Mouse (Mus musculus): Measurements from ENCODE around the gene Cenps. TPM values are rescaled to one million over a fixed set of nuclear protein-coding genes. Genes with fewer than 3 reads are reported as not detected.

Gene Cenps
- total and polyA plus RNA-seq, 2 experiments from 2014 or later = 2.0 to 10.3 TPM

DNA sequence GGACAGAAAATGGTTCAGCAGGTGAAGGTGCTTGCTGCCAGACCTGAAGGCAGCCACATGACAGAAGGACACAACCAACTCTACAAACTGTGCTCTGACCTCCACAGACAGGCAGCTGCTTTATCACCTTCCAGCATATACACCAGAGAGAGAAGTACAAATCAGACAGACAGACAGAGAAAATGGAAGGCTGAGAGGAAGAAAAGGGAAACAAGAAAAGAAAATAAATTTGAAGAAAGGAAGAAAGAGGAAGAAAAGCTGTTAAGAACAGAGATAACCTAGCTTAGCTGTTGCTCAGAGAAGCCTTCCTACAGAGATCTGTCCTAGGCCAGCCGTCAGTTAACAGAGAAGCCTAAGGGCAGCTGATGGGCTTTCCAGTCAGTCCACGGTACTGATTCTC, 21.8 kb upstream of the Cenps start:
- Histone ChIP-seq H3K9me3 (replicated peaks; ENCODE audit: control insufficient read depth, low read length) (no peaks in the 10 kb centered on the region), H3K27me3 (ENCODE audit: control insufficient read depth, insufficient read depth, low read length) (no peaks in the 10 kb centered on the region), H3K36me3 (replicated peaks; ENCODE audit: control insufficient read depth, insufficient read depth, low read length) (peaks cover 96% of the 10 kb centered on the region), H3K27ac (ENCODE audit: low read depth) (no peak overlapping the region), H3K4me3 (ENCODE audit: low read depth, low read length) (no peak overlapping the region), H3K4me1 (ENCODE audit: control insufficient read depth, insufficient read depth) (no peaks in the 10 kb centered on the region), H3K9ac (replicated peaks; ENCODE audit: low read depth, low read length) (no peak overlapping the region), H3K4me2 (ENCODE audit: low read depth, low read length) (no peak overlapping the region)
- TF ChIP-seq EP300 (IDR thresholded peaks at IDR 0.05; ENCODE audit: low read depth) = no peak
- no peak for TF ChIP-seq CTCF (IDR thresholded peaks at IDR 0.05; ENCODE audit: low read depth)
- ATAC-seq (ENCODE audit: insufficient read depth, low read depth) = no peak
- 81% methylated on average over 2 of the region's 2 CpGs for WGBS
- DNase-seq (ENCODE audit: low spot score) = no peak

DNA sequence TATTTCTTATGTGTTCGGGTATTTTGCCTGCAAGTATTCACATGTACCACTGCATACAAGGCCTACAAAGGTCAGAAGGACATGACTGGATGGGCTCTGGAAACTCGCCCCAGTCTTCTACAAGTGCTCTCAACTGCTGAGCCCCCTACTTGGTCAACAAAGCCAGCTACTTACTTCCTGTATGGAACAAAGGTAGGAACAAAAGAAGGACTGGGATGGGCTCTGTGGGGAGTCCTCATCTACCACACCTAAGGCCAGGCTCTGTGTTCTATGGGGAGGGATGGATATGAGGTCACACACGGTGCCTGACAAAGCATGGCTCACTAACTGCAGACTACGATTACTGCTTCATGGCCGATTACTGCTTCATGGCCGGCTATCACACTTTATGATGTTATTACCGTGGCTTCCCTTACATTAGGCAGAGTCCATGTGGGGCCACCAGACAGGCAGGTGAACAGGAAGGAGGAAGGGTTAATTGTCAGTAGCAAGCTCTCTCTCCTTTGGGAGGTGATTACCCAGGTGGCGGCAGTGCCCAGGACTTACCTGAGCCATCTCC, 20.1 kb upstream of the Cenps start:
- H3K9ac ChIP-seq (replicated peaks; ENCODE audit: low read depth, low read length) = no peak overlapping the region
- WGBS = 90% methylated on average over 8 of the region's 8 CpGs
- H3K4me2 ChIP-seq (ENCODE audit: low read depth, low read length) = no peak overlapping the region
- no peak overlapping the region for H3K27ac ChIP-seq (ENCODE audit: low read depth)
- ATAC-seq (ENCODE audit: insufficient read depth, low read depth) (no peak), DNase-seq (ENCODE audit: low spot score) (no peak)
- TF ChIP-seq CTCF (IDR thresholded peaks at IDR 0.05; ENCODE audit: low read depth) = no peak
- no peak for TF ChIP-seq EP300 (IDR thresholded peaks at IDR 0.05; ENCODE audit: low read depth)
- H3K27me3 ChIP-seq (ENCODE audit: control insufficient read depth, insufficient read depth, low read length) = no peaks in the 10 kb centered on the region
- H3K4me1 ChIP-seq (ENCODE audit: control insufficient read depth, insufficient read depth) = no peaks in the 10 kb centered on the region
- no peak overlapping the region for H3K4me3 ChIP-seq (ENCODE audit: low read depth, low read length)
- H3K36me3 ChIP-seq (replicated peaks; ENCODE audit: control insufficient read depth, insufficient read depth, low read length) = peaks cover 97% of the 10 kb centered on the region
- H3K9me3 ChIP-seq (replicated peaks; ENCODE audit: control insufficient read depth, low read length) = no peaks in the 10 kb centered on the region

DNA sequence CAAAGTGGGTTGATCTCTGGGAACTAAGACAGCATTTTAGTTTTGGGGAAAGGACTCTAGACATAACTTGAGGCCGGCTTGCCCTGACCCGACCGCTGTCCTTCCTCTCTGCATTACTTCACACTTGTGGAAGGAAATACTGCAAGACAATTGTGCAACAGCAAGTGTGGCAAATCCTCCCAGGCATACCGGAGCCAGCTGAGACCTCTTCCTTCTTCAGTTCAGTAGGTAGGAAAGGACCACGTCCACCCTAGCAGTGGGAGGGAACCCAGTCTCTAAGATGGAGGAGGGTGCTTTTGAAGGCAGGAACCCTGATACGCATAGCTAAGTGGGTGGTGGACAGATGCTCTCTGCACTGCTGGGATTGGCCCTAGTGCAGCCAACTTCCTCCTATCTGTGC, 18.3 kb upstream of the Cenps start:
- 96% methylated on average over 6 of the region's 6 CpGs for WGBS
- no peaks in the 10 kb centered on the region for H3K4me1 ChIP-seq (ENCODE audit: control insufficient read depth, insufficient read depth)
- no peak overlapping the region for H3K4me3 ChIP-seq (ENCODE audit: low read depth, low read length)
- H3K4me2 ChIP-seq (ENCODE audit: low read depth, low read length) = no peak overlapping the region
- H3K27ac ChIP-seq (ENCODE audit: low read depth) = no peak overlapping the region
- no peak for DNase-seq (ENCODE audit: low spot score)
- H3K9ac ChIP-seq (replicated peaks; ENCODE audit: low read depth, low read length) = no peak overlapping the region
- H3K9me3 ChIP-seq (replicated peaks; ENCODE audit: control insufficient read depth, low read length) = no peaks in the 10 kb centered on the region
- no peaks in the 10 kb centered on the region for H3K27me3 ChIP-seq (ENCODE audit: control insufficient read depth, insufficient read depth, low read length)
- H3K36me3 ChIP-seq (replicated peaks; ENCODE audit: control insufficient read depth, insufficient read depth, low read length) = peaks cover 98% of the 10 kb centered on the region
- no peak for TF ChIP-seq CTCF (IDR thresholded peaks at IDR 0.05; ENCODE audit: low read depth)
- TF ChIP-seq EP300 (IDR thresholded peaks at IDR 0.05; ENCODE audit: low read depth) = no peak
- ATAC-seq (ENCODE audit: insufficient read depth, low read depth) = no peak

DNA sequence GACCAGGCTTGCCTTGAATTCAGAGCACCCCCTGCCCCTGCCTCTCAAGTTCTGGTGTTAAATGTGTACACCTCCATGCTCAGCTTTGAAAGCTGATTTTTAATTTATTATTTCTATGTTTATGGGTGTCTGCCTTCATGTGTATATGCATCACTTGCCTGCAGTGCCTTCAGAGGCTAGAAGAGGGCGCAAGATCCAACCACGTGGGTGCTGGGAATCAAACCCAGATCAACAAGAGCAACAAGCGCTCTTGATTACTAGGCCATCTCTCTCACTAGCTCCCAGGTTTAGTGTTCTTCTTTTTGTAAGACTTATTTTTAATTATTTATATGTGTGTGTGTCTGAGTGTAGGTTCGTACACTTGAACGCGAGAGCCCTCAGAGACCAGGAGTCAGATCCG, 17.4 kb upstream of the Cenps start:
- Histone ChIP-seq H3K27me3 (ENCODE audit: control insufficient read depth, insufficient read depth, low read length) (no peaks in the 10 kb centered on the region), H3K4me3 (ENCODE audit: low read depth, low read length) (no peak overlapping the region), H3K9me3 (replicated peaks; ENCODE audit: control insufficient read depth, low read length) (no peaks in the 10 kb centered on the region), H3K27ac (ENCODE audit: low read depth) (no peak overlapping the region), H3K36me3 (replicated peaks; ENCODE audit: control insufficient read depth, insufficient read depth, low read length) (peaks cover 99% of the 10 kb centered on the region), H3K4me2 (ENCODE audit: low read depth, low read length) (no peak overlapping the region), H3K9ac (replicated peaks; ENCODE audit: low read depth, low read length) (no peak overlapping the region), H3K4me1 (ENCODE audit: control insufficient read depth, insufficient read depth) (no peaks in the 10 kb centered on the region)
- no peak for ATAC-seq (ENCODE audit: insufficient read depth, low read depth)
- 96% methylated on average over 7 of the region's 7 CpGs for WGBS
- DNase-seq (ENCODE audit: low spot score) = no peak
- TF ChIP-seq CTCF (IDR thresholded peaks at IDR 0.05; ENCODE audit: low read depth) = no peak

DNA sequence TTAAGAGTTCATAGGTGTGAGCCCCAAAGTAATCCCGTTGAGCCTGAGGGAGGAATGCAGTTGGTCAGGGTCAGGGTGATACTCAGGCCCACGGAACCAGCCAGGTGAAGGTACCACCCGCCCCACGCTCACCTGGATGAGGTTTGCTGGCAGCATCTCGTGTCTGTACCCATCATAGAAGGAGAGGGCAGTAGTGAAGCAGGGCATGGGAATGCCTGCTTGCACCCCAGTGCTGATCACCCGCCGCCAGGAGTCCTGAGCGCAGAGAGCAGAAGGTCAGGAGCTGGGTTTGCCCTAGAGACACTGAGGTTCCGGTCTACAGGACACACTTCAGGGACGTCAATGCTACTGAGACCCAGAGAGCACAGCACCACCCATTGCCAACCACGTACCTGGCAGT, 13.3 kb upstream of the Cenps start:
- Histone ChIP-seq H3K36me3 (replicated peaks; ENCODE audit: control insufficient read depth, insufficient read depth, low read length) (peaks cover 61% of the 10 kb centered on the region), H3K4me2 (ENCODE audit: low read depth, low read length) (no peak overlapping the region), H3K27ac (ENCODE audit: low read depth) (no peak overlapping the region), H3K27me3 (ENCODE audit: control insufficient read depth, insufficient read depth, low read length) (no peaks in the 10 kb centered on the region), H3K4me1 (ENCODE audit: control insufficient read depth, insufficient read depth) (no peaks in the 10 kb centered on the region), H3K9ac (replicated peaks; ENCODE audit: low read depth, low read length) (no peak overlapping the region), H3K4me3 (ENCODE audit: low read depth, low read length) (no peak overlapping the region), H3K9me3 (replicated peaks; ENCODE audit: control insufficient read depth, low read length) (no peaks in the 10 kb centered on the region)
- ATAC-seq (ENCODE audit: insufficient read depth, low read depth) (no peak), DNase-seq (ENCODE audit: low spot score) (no peak)
- WGBS = 94% methylated on average over 11 of the region's 11 CpGs
- TF ChIP-seq EP300 (IDR thresholded peaks at IDR 0.05; ENCODE audit: low read depth) (no peak), CTCF (IDR thresholded peaks at IDR 0.05; ENCODE audit: low read depth) (no peak)

DNA sequence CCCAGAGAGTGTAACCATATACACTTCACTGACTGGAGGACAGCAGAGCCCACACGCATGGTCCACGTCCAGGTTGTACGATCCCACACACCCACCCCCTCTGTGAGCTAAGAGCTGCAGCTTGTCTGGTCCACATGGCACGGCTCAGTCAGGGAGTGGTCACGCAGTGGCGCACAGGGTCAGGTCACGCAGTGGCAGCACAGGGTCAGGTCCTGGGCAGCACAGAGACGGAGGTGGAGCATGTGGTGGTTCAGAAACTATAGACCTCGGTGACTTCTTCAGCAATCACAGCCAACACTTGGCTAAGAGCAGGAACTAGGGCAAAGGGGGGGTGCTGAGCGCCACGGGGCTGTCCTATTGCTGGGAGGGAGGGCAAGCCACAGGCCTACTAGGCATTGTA, 12.8 kb upstream of the Cenps start:
- no peak overlapping the region for H3K9ac ChIP-seq (replicated peaks; ENCODE audit: low read depth, low read length)
- WGBS = 85% methylated on average over 11 of the region's 11 CpGs
- no peak overlapping the region for H3K4me2 ChIP-seq (ENCODE audit: low read depth, low read length)
- ATAC-seq (ENCODE audit: insufficient read depth, low read depth) (no peak), DNase-seq (ENCODE audit: low spot score) (no peak)
- H3K27me3 ChIP-seq (ENCODE audit: control insufficient read depth, insufficient read depth, low read length) = no peaks in the 10 kb centered on the region
- peaks cover 56% of the 10 kb centered on the region for H3K36me3 ChIP-seq (replicated peaks; ENCODE audit: control insufficient read depth, insufficient read depth, low read length)
- no peak overlapping the region for H3K4me3 ChIP-seq (ENCODE audit: low read depth, low read length)
- no peaks in the 10 kb centered on the region for H3K9me3 ChIP-seq (replicated peaks; ENCODE audit: control insufficient read depth, low read length)
- H3K27ac ChIP-seq (ENCODE audit: low read depth) = no peak overlapping the region
- H3K4me1 ChIP-seq (ENCODE audit: control insufficient read depth, insufficient read depth) = no peaks in the 10 kb centered on the region
- TF ChIP-seq EP300 (IDR thresholded peaks at IDR 0.05; ENCODE audit: low read depth) (no peak), CTCF (IDR thresholded peaks at IDR 0.05; ENCODE audit: low read depth) (no peak)
